Mouse (Mus musculus) spleen, adult 2 months (tissue): ENCODE measurements around the gene Ptges3.

Experiments
- CTCF ChIP-seq: fragments of 200-500 bp; IDR thresholded peaks from 2 replicates; pipeline ENCODE4 v1.5.1; 2011; ENCODE audit warnings: mild to moderate bottlenecking, inconsistent platforms; ENCODE audit not compliant: insufficient read depth, insufficient read length, insufficient replicate concordance; ENCODE audit errors: extremely low read depth
- POLR2A ChIP-seq: fragments of 200-500 bp; IDR thresholded peaks from 2 replicates; pipeline ENCODE4 v1.6.1; 2011; ENCODE audit warnings: low read depth, low read length, inconsistent platforms

GRCm38 (mm10) chr10:128123833-128124232 lies 65.1 kb downstream of the Ptges3 start:
- TF ChIP-seq CTCF (no peak), POLR2A (no peak)
